Mouse (Mus musculus) urinary bladder, postnatal 14 days (tissue): ENCODE measurements around the gene Adam29.

Experiments
- DNase-seq: peaks from one replicate; pipeline ENCODE4 v3.0.0; 2021; ENCODE audit warnings: low spot score

Gene Adam29

GRCm38 (mm10) chr8:55906848-55907247 is at the start of gene Adam29:
TSS of gene Adam29 (minus strand) at chr8:55906948.
- no peak for DNase-seq

GRCm38 (mm10) chr8:55940526-55940880 is 33.8 kb upstream of the Adam29 start:
- DNase-seq: peak; percentile 11

- DNase-seq: no peak
Measured at GRCm38 (mm10) chr8:55939870-55940525, 33.2 kb upstream of the Adam29 start, which contains the start of gene Glra3. TSS of gene Glra3 (plus strand) at chr8:55940460.
